Mouse (Mus musculus) 3T3-L1 (cell line): ENCODE measurements at regions not wholly inside any gene's neighbourhood (a gene's known extent, or its start where the extent isn't known, plus 50 kb on each side); places are given as distances from the start of the nearest gene placed in this dataset.
"Not testable (repeated sequence)": the region's sequence is repeated elsewhere in the genome, so short reads cannot be mapped to it uniquely, and the experiment has no call there.

ENCODE experiments used
- DNase-seq: peaks from one replicate; pipeline ENCODE4 v3.0.0-alpha.2; 2015; ENCODE audit warnings: low read depth, low spot score

DNA sequence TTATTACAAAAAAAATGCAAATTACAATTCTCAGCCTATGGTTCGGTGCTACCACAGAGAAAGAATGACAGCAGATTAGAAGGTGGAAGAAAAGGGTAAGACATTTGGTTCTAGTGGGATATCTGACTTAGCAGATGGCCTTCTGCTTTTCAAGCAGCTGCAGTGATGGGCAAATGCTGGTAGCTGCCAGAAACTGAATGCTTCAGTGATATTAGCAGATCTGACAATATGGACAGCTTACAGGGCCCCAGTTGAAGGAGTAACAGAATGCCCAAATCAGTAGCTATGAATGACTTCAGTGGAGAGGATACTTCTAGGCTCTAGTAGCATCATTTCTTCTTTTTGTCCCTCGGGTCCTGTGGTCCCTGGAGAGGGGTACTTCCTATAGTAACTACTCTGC is 143.9 kb upstream of the Rps6ka3 start:
- DNase-seq = no peak

DNA sequence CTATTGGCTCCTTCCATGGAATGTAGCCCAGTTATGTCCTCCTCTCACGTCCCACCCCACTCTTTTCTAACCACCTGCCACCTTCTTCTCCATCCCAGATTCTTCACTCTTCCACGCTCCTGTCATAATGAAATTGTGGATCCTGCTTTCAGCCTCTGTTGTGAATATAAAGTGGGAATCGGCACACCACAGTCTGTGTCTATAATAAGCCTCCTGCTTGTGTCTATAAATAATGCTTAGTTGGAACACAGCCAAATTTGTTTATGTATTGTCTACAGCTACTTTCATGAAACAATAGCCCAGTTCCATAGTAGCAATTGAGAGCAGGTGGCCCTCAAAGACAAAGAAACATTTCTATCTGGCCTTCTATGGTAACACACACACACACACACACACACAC is 137.5 kb upstream of the Rps6ka3 start:
- DNase-seq = no peak

DNA sequence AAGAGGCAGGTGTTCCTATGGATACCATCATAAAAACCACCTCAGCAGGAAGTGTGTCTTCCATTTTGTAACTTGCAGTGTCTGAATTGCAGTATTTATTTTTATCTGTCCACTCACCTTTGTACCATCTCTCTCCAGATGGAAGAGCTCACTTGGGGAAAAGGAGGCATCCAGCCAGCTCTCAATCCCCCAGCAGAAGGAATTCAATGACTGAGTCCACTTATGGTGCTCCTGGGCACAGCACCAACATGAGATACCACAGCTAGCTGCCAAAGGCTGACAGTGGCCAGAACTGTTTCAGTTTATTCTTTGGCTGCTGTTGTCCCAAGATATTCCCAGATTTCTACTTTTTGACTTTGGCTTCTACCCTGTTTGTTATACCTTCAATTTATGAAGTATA is 136.6 kb upstream of the Rps6ka3 start:
- DNase-seq = peak; percentile 1

DNA sequence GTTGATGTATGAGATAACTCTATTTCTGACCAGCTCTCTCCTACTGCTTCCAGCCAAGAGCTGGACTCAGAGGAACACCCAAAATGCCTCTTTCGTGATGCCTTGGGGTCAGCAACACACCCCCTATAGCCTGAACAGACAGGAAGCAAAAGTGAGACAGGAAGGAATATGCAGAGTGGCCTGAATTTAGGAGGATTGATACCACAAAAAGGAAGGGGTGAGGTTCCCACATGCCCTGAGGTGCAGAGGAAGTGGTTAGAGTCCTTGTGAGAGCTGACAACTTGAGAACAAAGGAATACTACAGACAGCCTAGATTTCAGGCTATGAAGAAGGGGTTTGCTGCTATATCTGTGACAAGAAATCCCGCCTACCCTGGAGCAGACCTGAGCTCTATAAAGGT is 129.6 kb upstream of the Rps6ka3 start:
- DNase-seq = no peak

DNA sequence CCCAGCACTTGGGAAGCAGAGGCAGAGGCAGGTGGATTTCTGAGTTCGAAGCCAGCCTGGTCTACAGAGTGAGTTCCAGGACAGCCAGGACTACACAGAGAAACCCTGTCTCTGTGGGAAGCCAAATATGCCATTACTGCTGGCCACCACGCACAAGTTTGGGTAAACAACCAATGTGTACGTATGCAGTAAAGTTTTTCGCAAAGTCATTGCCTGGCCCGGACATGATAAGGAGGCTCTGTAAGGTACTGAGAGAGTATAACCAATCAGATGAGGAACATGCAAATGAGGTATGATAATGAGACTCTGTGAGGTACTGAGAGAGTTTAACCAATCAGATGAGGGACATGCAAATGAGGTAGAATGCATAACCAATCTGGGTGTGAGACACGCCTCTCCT is 99.5 kb upstream of the Rps6ka3 start:
- DNase-seq = not testable (repeated sequence)

DNA sequence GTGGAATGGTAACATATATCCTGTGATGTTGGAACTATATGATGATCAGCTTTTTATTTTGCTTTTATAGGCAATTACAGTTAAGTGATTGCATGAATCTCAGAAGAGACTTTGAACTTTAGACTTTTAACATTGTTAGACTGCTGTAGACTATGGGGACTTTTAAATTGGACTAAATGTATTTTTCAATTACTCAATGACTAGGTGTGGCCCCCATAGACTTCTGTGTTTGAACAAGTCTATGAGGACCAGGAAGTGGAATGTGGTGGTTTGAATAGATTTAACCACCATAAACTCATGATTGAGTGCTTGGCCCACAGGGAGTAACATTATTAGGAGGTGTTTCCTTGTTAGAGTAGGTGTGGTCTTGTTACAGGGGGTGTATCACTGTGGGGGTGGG is 93.9 kb upstream of the Rps6ka3 start:
- no peak for DNase-seq

DNA sequence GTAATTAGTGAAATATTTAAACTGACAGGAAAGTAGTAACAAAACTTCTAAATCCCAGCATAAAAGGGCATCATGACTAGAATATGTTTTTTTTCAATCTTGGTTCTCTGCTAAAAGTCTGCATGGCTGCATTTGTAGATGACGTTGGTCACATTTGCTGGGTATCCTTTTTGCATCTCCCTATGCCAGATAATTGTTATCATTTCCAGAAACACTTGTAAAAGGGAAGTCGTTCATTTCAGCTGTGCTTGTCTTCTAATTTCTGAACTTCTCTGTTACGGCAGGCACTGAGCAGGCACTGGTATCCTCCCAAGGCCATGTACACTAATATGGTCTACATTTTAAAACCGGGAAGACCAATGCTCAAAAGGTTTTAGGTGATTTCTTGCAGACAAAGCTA is 69.6 kb upstream of the Rps6ka3 start:
- DNase-seq = no peak

DNA sequence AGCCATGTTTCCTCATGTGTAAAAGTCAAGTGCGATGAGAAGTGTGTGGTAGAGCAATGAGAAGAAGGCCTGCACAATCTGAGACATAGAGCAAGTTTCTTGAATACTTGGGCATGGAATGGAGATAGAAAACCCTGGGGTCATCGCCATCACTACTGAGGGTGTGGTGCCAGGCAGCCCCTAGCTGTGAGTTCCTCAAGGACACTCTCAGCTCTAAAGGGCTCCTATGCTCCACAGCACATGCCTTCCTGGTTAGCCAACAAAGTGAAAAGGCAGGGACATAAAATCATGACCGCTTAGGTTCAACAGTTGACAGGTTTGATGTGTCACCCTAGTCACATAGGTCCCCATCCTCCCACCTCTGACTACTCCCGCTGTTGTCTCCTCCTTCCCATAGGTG is 66.8 kb upstream of the Rps6ka3 start:
- no peak for DNase-seq

DNA sequence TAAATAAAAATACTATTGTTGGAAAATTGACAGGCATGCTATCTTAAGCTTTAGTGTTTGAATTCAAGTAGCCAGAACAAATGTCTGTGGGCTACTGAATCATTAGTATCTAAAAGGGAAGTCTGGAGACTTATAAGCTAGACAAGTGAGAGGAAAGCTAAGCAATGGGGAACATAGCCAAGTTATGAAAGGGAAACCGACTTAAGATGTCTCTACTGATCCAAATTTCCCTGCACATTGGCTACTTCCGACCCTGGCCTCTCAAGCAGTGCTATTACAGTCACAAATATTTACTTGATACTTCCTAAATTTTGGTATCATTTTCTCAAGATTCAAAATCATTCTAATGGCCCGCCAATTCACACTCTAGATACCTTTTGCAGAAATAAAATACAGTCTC is 65.4 kb upstream of the Rps6ka3 start:
- no peak for DNase-seq

DNA sequence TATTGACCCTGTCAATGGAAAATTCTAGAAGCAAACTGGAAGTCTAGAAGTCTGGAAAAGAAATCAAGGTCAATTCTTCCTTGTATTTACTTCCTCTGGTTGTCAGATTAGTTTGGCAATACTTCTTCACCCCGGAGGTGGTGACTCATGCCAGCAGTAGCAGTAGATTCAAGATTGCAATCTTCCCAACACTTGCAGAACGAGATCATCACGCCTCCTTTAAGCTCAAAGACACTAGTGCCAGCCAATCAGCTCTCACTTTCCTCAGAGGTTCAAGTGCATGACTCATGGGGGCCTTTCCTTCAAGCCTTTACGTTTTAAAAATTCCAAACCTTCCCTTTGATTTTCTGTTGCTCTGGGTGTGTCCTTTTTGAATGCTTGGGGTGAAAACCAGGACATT is 64.9 kb upstream of the Rps6ka3 start:
- peak; percentile 67 for DNase-seq

DNA sequence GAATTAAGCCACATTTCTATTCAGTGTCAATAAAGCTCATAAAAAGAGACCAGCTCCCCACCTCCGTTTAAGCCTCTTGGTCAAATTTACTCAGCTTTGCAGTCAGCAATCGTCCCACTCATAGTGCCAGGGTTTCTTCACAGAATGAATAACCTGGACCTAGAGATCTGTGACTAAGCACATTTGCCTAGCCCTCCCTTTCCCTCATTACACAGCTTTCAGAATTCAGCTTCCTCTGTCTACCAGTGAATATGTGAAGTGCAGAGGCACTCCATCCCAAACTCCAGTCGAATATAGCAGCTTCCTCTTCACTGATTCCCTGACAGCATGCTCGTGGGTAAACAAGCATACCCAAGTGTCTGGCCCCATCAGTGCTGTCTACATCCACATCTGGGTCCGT is 54.3 kb upstream of the Rps6ka3 start:
- DNase-seq = no peak

DNA sequence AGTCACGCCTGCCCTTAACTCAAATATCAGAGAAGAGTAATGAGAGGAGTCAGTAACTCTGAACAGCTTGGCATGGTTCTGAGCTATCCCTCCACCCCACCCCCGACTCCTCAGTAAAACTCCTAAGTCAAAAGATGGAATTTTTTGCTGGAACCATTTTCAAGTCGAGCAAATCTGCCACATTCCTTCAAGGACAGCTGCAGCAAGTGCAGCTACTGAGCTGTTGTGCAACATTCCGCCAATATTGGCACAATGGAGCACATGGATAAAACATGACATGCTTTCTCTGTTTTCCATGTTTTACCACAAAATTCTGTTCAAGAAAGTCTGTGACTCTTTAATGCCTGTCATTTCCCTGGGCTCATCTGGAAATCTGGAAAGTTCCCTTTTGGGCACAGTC is 53.1 kb upstream of the Rps6ka3 start:
- DNase-seq = no peak

DNA sequence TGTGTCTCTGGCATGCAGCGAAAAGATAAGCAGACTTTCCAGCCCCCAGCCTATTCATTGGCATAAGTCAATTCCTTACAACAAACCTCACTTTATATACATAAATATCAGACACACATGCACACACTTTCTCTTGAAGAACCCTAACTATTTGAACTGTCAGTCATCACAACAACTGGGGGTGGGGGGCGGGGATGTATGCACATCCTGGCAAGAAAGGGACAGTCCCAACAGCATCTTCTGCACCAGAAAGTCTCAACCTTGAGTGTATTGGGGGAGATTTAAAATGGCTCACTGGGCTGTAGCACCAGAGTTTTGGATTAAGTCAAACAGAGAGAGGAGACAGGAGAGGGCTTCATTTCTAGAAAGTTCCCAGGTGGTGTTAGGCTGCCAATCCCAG is 50.4 kb upstream of the Rps6ka3 start:
- no peak for DNase-seq
